8 mouse cellular contexts compared by ENCODE assay signal in genomic region chr3:20155476-20155875, GRCm38 (mm10). TPM values are rescaled to one million over a fixed set of nuclear protein-coding genes. Genes with fewer than 3 reads are reported as not detected.
DNase-seq lines count a peak whose midpoint lies in the region; ATAC-seq and TF ChIP-seq lines count a peak whose summit lies in the region.

No protein-coding gene starts in this region.

- TF ChIP-seq EP300 in heart, postnatal 0 days (IDR thresholded peaks at IDR 0.05; ENCODE audit: low read depth): no peak

- no peak for DNase-seq in heart, postnatal 0 days (ENCODE audit: low spot score)
- no peak for DNase-seq in heart, postnatal 14 days
- no peak for DNase-seq in cerebellum, adult 9-10 months
- no peak for DNase-seq in urinary bladder, postnatal 10 days (ENCODE audit: low spot score)
- no peak for DNase-seq in left cerebral cortex, postnatal 25 days (ENCODE audit: low spot score in 2 of 2)

- no peak for ATAC-seq in heart, postnatal 0 days (ENCODE audit: insufficient read depth, low read depth)
- no peak for ATAC-seq in embryonic facial prominence, embryonic 13.5 days (ENCODE audit: insufficient number of reproducible peaks, insufficient read depth, low FRiP score, low TSS enrichment, low read depth)
- ATAC-seq in intestine, postnatal 0 days: no peak
- ATAC-seq in midbrain, embryonic 16.5 days: no peak

- H3K4me2 ChIP-seq in heart, postnatal 0 days (ENCODE audit: low read depth, low read length): peak overlapping the region; percentile 80
- peak overlapping the region; percentile 80 for H3K4me2 ChIP-seq in embryonic facial prominence, embryonic 13.5 days
- peak overlapping the region; percentile 87 for H3K4me2 ChIP-seq in intestine, postnatal 0 days (replicated peaks; ENCODE audit: low read depth)
- H3K4me2 ChIP-seq in midbrain, embryonic 16.5 days (ENCODE audit: low read length): peak overlapping the region; percentile 97

- H3K9me3 ChIP-seq in heart, postnatal 0 days (replicated peaks; ENCODE audit: control insufficient read depth, low read length): peaks cover 6% of the 10 kb centered on the region
- H3K9me3 ChIP-seq in embryonic facial prominence, embryonic 13.5 days: peaks cover 10% of the 10 kb centered on the region; the same call in 1 of the 2 replicates
- 0 out of 2 replicates have a peak, but pooled peaks cover 3% of the 10 kb centered on the region for H3K9me3 ChIP-seq in intestine, postnatal 0 days (ENCODE audit: control insufficient read depth)
- H3K9me3 ChIP-seq in midbrain, embryonic 16.5 days (replicated peaks; ENCODE audit: control insufficient read depth, low read length, poor library complexity, severe bottlenecking): no peaks in the 10 kb centered on the region

- peak overlapping the region; percentile 97 for H3K4me3 ChIP-seq in heart, postnatal 0 days (ENCODE audit: low read depth, low read length)
- H3K4me3 ChIP-seq in embryonic facial prominence, embryonic 13.5 days: peak overlapping the region; percentile 65
- H3K4me3 ChIP-seq in intestine, postnatal 0 days (ENCODE audit: low read depth, low read length): peak overlapping the region; percentile 73
- H3K4me3 ChIP-seq in midbrain, embryonic 16.5 days (ENCODE audit: low read depth, low read length): peak overlapping the region; percentile 91; the same call in 1 of the 2 replicates

- intact Hi-C loops in heart, postnatal 14 days (cut with DNase I): no loop called here
- intact Hi-C loops in left cerebral cortex, postnatal 25 days (cut with DNase I): no loop called here

- H3K36me3 ChIP-seq in heart, postnatal 0 days (replicated peaks; ENCODE audit: control insufficient read depth, insufficient read depth, low read length): peaks cover 15% of the 10 kb centered on the region; the same call in 1 of the 2 replicates
- H3K36me3 ChIP-seq in embryonic facial prominence, embryonic 13.5 days: no peaks in the 10 kb centered on the region
- 0 out of 2 replicates have a peak, but pooled peaks cover 5% of the 10 kb centered on the region for H3K36me3 ChIP-seq in intestine, postnatal 0 days (ENCODE audit: control insufficient read depth, insufficient read depth)
- H3K36me3 ChIP-seq in midbrain, embryonic 16.5 days (ENCODE audit: control insufficient read depth, insufficient read depth, low read length): no peaks in the 10 kb centered on the region

- peak overlapping the region; percentile 98 for H3K9ac ChIP-seq in heart, postnatal 0 days (replicated peaks; ENCODE audit: low read depth, low read length)
- no peak overlapping the region for H3K9ac ChIP-seq in embryonic facial prominence, embryonic 13.5 days
- H3K9ac ChIP-seq in intestine, postnatal 0 days (ENCODE audit: low read depth, low read length): no peak overlapping the region
- 0 out of 2 replicates have a peak overlapping the region, but pooled peaks have one; percentile 14 for H3K9ac ChIP-seq in midbrain, embryonic 16.5 days (ENCODE audit: low read depth, low read length)

- no peaks in the 10 kb centered on the region for H3K27me3 ChIP-seq in heart, postnatal 0 days (ENCODE audit: control insufficient read depth, insufficient read depth, low read length)
- 0 out of 2 replicates have a peak, but pooled peaks cover 3% of the 10 kb centered on the region for H3K27me3 ChIP-seq in embryonic facial prominence, embryonic 13.5 days
- no peaks in the 10 kb centered on the region for H3K27me3 ChIP-seq in intestine, postnatal 0 days (replicated peaks; ENCODE audit: control insufficient read depth, insufficient read depth, low read length)
- no peaks in the 10 kb centered on the region; the same call in 1 of the 2 replicates for H3K27me3 ChIP-seq in midbrain, embryonic 16.5 days (ENCODE audit: control insufficient read depth, insufficient read depth, low read depth, low read length)

- 70% methylated on average over 6 of the region's 6 CpGs for WGBS in heart, postnatal 0 days
- WGBS in embryonic facial prominence, embryonic 13.5 days: 84% methylated on average over 6 of the region's 6 CpGs
- WGBS in intestine, postnatal 0 days: 83% methylated on average over 6 of the region's 6 CpGs
- 86% methylated on average over 6 of the region's 6 CpGs for WGBS in midbrain, embryonic 16.5 days

- H3K27ac ChIP-seq in heart, postnatal 0 days (ENCODE audit: low read depth): peak overlapping the region; percentile 97
- no peak overlapping the region for H3K27ac ChIP-seq in embryonic facial prominence, embryonic 13.5 days
- H3K27ac ChIP-seq in intestine, postnatal 0 days (ENCODE audit: low read depth, low read length): no peak overlapping the region
- H3K27ac ChIP-seq in midbrain, embryonic 16.5 days (ENCODE audit: low read length): no peak overlapping the region

- H3K4me1 ChIP-seq in heart, postnatal 0 days (ENCODE audit: control insufficient read depth, insufficient read depth): peaks cover 20% of the 10 kb centered on the region
- peaks cover 10% of the 10 kb centered on the region; the same call in 1 of the 2 replicates for H3K4me1 ChIP-seq in embryonic facial prominence, embryonic 13.5 days
- 0 out of 2 replicates have a peak, but pooled peaks cover 4% of the 10 kb centered on the region for H3K4me1 ChIP-seq in intestine, postnatal 0 days (replicated peaks; ENCODE audit: control insufficient read depth, insufficient read depth, low read length)
- peaks cover 17% of the 10 kb centered on the region for H3K4me1 ChIP-seq in midbrain, embryonic 16.5 days (ENCODE audit: control insufficient read depth, insufficient read depth, low read length)

- TF ChIP-seq CTCF in heart, postnatal 0 days (IDR thresholded peaks at IDR 0.05; ENCODE audit: low read depth): no peak
- TF ChIP-seq CTCF in intestine, postnatal 0 days (IDR thresholded peaks at IDR 0.05; ENCODE audit: low read depth): no peak

RNA-seq across cellular contexts. Expression of gene Gyg, which starts 0.4 kb away (rescaled TPM):
- 237 and 317 TPM in 2 replicates for total RNA-seq in heart, postnatal 0 days (2014; rRNA removed; ENCODE audit: low replicate concordance)
- polyA plus RNA-seq in heart, postnatal 0 days (2015; fragmentation: Nextera tagmentation; extraction: Ambion mirVana): 338 and 340 TPM in 2 replicates
- total RNA-seq in heart, postnatal 14 days (2021): 100 to 1,000 TPM; 135 to 136 TPM
- polyA plus RNA-seq in embryonic facial prominence, embryonic 13.5 days (2015; fragmentation: Nextera tagmentation; extraction: Ambion mirVana): 36.4 and 36.5 TPM in 2 replicates
- polyA plus RNA-seq in intestine, postnatal 0 days (2015; fragmentation: Nextera tagmentation; extraction: Ambion mirVana): 42.4 and 45.3 TPM in 2 replicates
- polyA plus RNA-seq in midbrain, embryonic 16.5 days (2015; fragmentation: Nextera tagmentation; extraction: Ambion mirVana): 53.8 and 70.2 TPM in 2 replicates
- 10 to 100 TPM; 30.4 to 30.9 TPM for total RNA-seq in left cerebral cortex, postnatal 25 days (2021)

Comparison
In these comparisons a context has a peak if more than half of its experiments do, and no peak if none do; other contexts are left out.
1. H3K9ac ChIP-seq: peak in heart, postnatal 0 days (single experiment) and midbrain, embryonic 16.5 days (single experiment); none in embryonic facial prominence, embryonic 13.5 days (single experiment) and intestine, postnatal 0 days (single experiment).
2. Peak in every context shown above with its lines, with median percentiles within 50 percentile points of each other: H3K4me2 ChIP-seq and H3K4me3 ChIP-seq.